Mouse (Mus musculus) natural killer cell, adult 2 months (primary cell): ENCODE data around the gene Rab33b.
A peak's percentile ranks its signal among the peaks of the same experiment; 100 is the strongest.

ENCODE experiments used
- DNase-seq, 2 experiments: peaks; one replicate each; pipeline ENCODE4 v3.0.0; 2022; ENCODE audit warnings: low spot score in 2 of 2

Rab33b gene

DNA sequence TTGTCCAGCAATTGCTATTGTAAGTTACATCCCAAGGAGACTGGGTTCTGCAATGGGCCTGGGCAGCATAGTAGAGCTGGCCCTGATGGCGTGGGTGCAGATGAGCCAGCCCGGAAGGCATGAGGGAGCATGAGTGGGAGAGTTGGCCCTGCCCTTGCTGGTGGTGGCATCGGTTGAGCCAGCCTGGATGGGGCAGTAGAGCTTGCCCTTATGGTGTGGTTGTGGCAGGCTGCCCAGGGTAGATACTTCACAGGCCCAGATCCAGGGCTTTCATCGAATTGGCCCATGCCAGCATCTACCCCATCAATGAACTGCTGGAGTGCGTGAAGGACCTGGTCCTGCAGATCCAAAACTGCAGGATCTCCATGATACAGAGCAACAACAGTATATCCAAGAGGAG is 28.3 kb downstream of the Rab33b start:
- no peak for DNase-seq

DNA sequence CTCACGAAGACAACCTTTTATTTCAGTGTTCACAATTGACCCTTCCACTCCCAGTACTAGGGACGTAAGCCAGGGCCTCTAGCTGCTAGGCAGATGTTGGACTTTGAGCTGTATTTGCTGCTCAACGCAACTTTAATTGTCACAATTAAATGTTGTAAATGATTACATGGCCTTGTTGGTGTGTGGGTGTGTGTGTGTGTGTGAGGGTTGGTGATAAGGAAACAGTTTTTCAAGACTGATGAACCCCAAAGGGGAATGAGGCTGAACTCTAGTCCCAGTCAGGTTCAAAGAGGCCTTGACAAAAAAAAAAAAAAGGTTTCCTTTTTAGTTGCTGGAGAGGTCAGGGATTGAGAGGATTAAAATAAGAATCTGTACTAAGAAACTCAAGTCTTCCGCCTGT is 33.7 kb downstream of the Rab33b start:
- no peak for DNase-seq

DNA sequence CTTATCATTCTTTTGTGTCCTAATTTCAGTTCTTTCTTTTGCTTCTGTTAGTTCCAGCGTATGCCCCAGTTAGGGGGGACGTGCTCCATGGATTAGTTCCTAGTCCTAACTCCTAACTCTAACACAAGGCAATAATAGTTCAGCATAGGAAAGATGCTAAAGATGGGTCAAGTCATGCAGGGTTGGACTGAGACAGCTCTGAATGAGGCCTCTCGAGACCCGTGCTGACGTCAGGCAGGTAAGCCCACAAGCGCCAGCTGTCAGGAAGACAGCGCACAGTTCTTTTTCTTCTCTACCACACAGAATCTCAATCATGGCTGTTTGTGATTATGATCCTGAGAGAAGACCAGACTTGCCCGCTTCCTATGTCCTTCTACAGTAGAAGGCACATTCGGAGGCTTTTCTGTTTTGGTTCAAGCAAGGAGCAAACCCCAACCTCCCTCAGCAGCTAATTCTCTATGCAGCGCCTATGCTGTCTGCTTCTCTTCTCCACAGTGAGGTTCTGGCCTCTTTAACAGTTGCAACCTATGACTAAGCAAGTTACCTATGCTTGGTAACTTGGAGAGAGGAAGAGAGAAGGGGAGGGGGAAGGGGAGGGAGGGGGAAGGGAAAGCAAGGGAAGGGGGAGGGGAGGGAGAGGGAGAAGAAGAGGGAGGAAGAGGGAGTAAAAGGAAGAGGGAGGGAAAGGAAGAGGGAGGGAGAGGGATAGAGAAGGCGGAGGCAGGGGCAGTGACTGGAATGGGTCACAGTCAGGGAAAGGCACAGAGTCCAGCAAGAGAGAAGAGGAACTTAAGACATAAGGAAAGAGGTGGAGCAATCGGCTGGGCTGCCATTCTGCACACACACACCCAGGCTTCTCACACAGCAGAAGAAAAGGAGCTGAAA is 34.4 kb downstream of the Rab33b start:
- no peak for DNase-seq

DNA sequence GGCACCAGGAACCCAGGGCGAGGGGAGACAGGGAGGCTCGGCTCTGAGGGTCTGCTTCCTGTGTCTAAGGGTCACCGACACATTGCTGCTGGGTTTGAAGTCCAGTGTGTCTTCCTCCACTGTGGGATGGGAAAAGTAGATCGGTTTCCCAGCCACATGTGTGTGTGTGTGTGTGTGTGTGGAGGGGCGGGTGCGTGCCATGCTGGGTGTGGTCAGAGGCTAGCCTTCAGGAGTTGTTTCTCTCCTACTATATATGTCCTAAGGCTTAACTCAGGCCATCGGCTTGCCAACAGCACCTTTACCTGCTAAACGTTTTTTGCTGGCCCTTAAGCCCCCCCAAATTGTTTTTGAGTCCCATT is 35.0 kb downstream of the Rab33b start:
- DNase-seq: no peak

DNA sequence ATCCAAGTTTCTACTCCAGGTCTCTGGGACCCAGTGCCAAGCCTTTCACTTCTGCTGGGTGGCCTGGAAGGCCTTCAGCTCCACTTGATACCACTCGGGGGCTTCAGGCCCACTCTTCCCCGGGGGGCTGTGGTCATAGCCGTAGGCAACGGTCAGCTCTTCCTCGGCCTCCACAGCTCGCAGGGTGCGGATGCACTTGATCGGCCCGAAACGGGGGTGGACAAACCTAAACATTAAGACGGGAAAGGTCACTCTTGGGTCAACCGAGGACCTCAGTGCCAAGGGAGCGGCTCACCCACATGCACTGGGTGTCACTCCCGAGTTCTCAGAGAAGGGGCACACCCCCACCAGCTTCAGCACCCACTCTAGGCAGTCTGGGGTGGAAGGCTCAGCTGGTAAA is 37.5 kb downstream of the Rab33b start:
- no peak for DNase-seq

DNA sequence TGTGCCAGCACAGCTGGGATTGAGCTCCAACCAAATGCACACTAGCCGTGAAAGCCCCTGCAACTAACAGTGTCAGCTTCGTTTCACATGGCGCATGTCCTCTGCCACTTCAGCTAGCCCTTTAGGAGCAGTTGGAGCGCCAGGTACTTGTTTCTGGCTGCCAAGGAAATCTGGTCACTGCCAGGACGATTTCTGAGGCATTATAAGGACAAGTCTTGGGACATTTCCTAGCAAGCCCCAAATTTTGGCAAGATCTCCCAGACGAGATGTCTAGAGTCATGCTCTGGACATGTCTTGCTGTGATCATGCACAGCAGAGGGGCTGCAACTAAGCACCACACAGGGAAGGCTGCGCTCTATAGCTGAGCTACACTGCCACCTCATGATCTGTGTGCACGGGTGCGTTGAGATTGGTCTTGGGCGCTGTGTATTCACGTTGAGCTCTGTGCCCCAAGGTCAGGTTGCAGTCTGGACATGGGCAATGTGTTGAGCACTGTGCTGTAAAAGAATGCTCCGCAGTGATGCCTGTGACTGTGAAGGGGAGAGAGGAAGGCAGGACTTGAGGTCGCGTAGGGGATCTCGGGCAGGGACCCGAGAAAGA is 41.6 kb downstream of the Rab33b start:
- DNase-seq: no peak

DNA sequence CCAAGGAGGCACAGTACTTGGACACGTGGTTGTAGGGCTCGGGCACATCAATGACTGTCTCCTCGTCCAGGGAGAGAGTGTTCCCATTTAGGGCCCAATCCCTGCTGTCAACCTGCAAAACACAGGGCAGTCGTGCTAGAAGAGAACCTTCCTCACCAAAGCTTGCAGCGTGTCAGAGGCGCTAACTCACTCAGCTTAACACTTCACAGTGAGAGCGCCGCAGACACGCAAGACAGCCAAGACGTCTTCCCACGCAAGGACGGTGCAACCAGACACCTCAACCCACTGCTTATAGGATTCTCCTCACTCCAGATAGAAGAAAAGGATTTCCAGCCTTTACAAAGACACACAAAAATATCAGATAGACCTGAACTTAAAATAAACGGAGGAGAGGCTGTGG is 43.2 kb downstream of the Rab33b start:
- DNase-seq: no peak

DNA sequence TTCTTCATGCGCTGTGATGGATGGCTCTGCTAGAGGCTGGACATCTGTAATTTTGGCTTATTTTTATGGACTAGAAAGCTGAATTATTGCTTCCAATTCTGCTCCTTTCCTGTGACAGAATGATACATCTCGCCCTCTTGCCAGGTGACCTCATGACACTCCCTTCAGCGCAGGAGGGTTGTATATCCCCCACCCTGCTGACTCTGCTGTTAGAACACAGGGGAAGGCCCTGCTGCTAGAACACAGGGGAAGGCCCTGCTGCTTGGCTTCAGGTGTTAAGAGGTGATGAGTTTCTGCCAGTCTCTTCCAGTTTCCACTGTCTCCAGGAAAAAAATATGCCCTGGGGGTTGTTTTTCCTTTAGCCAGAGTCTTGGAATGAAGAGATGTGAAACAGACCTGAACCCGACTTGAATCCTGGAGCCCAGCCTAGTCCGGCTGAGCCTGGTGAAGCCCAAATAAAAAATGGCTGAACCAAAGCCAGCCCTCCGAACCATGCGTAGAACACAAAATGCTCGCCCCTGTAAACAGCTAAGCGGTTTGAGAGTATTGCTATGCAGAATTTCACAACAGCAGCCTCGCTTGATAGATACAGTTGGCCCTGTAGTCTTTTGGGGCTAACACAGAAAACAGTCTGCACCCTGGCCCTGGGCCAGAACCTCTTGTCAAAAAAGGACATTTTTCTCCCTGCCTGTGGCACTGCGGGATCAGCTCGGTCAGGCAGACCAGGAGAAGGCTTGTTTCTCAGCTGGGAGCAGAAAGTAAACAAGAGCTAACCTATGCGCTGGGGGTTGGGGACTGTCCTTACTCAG is 48.0 kb downstream of the Rab33b start:
- DNase-seq: no peak

DNA sequence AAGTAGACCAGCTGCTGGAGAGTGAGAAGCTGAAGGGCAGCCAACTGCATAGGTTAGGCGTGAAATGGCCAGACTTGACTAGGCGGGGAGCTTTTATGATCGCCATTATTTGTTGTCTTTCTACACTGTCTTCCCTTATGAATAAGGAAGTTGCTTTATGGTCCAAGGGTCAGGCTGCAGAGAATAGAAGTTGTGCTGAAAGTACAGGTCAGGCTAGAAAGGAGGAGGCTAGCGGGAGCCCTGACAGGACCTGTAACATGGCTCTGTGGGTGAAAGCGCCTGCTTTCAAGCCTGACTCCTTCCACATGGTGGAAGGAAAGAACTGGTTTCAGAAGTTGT is 48.5 kb downstream of the Rab33b start:
- DNase-seq: no peak

DNA sequence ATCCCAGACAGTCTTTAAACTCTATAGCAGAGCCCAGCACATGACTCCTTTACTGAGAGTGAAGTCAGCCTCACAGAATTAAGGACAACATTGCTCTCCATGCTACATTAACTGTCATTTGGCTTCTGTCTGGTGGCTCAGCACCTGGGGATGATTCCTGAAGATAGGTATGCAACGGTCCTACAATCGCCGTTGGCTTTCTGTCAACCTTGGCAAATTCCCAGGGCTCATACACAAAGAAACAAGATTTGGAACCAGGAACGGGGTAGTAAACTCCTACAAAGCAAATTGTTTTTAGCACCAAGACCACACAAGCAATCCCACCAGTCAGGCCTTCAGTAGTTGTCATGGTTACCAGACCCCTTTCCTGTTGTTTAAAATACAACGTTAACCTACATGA is 49.9 kb downstream of the Rab33b start:
- no peak for DNase-seq

DNA sequence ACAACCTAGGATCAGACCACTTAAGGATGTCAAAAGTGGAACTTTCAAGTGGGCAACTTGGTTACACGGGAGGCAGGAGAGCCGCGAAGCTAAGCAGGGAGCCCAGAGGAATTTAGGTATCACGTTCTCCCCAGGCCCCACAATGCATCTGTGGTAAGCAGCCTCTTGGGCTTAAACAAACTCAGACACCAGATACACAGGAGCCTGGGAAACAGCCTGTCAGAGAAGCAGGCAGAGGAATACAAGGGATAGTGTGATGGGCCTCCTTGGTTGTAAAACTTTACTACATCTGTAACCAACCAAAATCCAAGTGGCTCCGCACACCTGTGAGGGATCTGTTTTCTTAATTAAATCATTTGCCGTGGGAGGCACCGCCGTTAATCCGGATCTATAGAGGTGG is 50.3 kb downstream of the Rab33b start:
- no peak for DNase-seq

DNA sequence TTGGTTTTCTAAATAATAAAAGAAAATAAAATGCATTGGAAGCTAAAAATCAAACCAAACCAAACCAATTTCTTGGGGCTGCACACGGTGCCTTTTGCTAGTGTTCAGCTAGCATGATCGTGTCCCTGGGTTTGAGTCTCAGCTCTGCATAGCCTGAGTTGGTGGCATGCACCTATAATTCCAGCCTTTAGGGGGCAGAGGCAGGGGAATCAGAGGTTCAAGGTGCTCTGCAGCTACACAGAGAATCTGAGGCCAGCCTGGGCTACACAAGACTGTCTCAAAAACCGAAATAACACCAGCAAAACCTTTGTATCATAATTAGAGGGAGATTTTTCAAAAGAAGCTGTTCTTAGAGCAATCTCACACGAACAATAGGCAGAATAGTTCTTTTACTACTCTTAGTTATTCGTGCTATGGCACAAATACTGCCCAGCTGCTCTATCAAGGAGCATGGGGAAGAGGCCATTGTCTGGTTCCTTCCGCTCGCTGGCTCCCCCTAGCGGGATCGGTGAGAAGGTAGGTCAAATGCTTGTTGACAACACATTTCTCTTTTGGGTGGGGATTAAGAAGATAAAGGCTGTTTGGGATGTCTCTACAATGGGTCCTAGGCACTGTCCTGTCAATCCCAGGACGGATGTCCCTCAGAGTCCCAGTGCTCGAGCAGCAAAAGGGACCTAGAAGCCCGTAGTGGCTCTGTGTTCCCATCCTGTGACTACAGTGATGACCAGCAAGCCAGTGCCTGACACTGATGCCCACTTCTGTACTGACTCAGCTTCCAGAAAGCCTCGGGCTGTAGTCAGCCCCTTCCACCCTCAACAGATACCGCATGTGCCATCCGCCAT is 56.1 kb downstream of the Rab33b start:
- peak; percentile 59 to 76 for DNase-seq

DNA sequence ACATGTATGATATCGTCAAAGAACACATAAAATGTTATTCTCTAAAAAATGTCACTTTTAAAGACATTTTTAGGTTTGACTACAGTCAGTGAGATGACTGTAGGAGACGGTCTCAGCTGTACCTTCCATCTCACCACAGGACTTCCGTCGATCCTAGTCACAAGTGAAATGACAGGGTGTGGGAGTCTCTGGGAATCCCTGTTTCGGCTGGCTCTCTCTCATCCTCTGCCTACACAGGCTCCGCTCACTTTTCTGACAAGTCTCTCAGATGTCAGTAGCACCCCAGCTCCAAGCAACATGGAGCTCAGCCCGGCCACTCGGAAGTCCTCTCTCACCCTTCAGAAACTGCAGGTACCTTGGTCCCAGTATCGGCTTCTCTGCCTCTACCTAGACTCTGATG is 56.9 kb downstream of the Rab33b start:
- no peak for DNase-seq

DNA sequence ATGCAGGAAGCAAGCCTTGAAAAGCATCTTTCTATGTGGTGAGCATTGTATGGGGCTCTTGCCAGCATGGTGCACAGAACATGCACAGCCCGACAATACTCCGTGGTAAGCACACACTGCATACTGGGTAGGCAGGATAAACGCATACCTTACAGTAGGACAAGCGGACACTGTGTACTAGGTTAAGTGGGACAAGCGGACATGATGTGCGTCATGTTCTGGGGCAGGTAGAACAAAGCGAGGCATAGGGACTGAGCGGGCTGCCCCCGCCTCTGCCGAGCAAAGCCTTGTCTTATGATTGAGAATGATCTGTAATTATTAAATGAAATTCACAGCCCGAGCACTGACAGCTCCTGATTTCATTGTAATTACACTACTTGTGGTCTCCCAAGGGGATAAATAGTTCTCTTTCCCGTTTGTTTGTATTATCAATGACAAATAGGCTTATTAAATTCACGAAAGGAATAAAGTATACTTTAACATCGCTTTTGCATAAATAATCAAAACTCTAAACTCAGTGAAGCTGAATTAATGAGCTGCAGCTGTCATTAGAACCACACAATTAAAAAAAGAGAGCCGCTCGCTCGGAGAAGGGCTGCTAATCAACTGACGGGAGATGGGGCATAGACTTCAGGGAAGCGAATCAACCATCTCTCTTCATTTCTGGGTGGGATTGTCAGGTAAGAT is 60.9 kb downstream of the Rab33b start:
- DNase-seq: no peak
